ENCODE assay signal across 16 mouse cellular contexts in the genomic region with DNA sequence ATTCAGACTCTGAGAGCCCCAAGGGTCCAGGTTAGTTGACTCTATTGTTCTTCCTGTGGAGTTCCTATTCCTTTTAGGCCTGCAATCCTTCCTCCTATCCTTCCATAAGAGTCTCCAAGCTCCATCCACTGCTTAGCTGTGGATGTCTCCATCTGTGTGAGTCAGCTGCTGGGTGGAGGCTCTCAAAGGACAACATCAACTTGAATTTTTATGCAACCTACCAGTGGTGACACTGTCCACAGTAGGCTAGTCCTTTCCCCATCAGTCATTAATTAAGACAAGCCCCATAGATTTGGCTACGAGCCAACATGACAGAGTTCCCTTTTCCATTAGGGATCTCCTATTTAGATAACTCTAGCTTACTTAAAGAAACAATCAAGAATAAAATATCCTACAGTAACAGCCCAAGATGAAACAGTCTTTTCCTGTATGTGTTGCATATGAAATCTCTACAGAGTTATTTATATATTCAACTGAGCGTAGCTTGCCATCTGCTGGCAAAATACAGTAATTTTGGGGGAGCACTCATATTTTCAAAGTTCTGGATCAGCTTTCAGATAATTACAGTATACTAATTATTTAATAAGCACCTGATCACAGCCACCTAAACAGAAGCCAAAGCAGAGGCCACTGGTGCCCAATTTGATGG. TPM values are rescaled to one million over a fixed set of nuclear protein-coding genes. Genes with fewer than 3 reads are reported as not detected.
DNase-seq lines count a peak whose midpoint lies in the region; ATAC-seq and TF ChIP-seq lines count a peak whose summit lies in the region.
"Had no signal": no experiment of that assay in that cellular context is flagged by ENCODE, and none has a peak within 500 bp of the region (broad histone marks: within the 10 kb centered on the region; RNA-seq: fewer than 3 reads in every experiment).

No protein-coding gene starts in this region.

- H3K36me3 ChIP-seq in ES-E14 (ENCODE audit: control insufficient read depth, insufficient read depth, low read length, poor library complexity, severe bottlenecking), result no peaks in the 10 kb centered on the region
- H3K36me3 ChIP-seq: heart, embryonic 12.5 days had no signal

- no peaks in the 10 kb centered on the region for H3K9me3 ChIP-seq in ES-E14 (ENCODE audit: control insufficient read depth, insufficient read depth, low read depth, low read length)
- H3K9me3 ChIP-seq: heart, embryonic 12.5 days had no signal

- no peak overlapping the region for H3K27ac ChIP-seq in left cerebral cortex, adult 2 months
- H3K27ac ChIP-seq in ES-E14 (ENCODE audit: insufficient read depth, low read depth, low read length, poor library complexity, severe bottlenecking), result no peak overlapping the region

- peak; percentile 64 for TF ChIP-seq CTCF in left cerebral cortex, adult 2 months (IDR thresholded peaks at IDR 0.05)

- H3K9ac ChIP-seq in ES-E14 (ENCODE audit: insufficient read depth, low read depth, low read length, poor library complexity, severe bottlenecking), result no peak overlapping the region
- H3K9ac ChIP-seq: heart, embryonic 12.5 days had no signal

- ATAC-seq in frontal cortex, adult (ENCODE audit: low TSS enrichment), result peak; percentile 81

- H3K4me1 ChIP-seq in ES-E14 (ENCODE audit: control insufficient read depth in 2 of 2, insufficient read depth in 2 of 2, low read length in 2 of 2, poor library complexity in 1 of 2), result no peaks in the 10 kb centered on the region
- H3K4me1 ChIP-seq: heart, embryonic 12.5 days had no signal

- in situ Hi-C loops in ES-E14 (cut with MboI; ENCODE audit: low sequenced_read_pairs in 2 of 2, unreplicated experiment in 2 of 2), result loop anchor here (25.0 kb wide), 1 partner anchor 278 kb away; no protein-coding TSS in a partner anchor

- intact Hi-C loops in left cerebral cortex, adult 2 months (cut with DNase I), result loop anchor here (2.0 to 5.0 kb wide), 4 partner anchors 203 to 483 kb away; no protein-coding TSS in a partner anchor

- no peak for DNase-seq in frontal cortex, postnatal 10 days (ENCODE audit: low spot score in 2 of 2)
- DNase-seq in left cerebral cortex, adult 2 months (ENCODE audit: extremely low spot score in 1 of 2, low spot score in 2 of 2), result no peak
- no peak for DNase-seq in left cerebral cortex, adult 8-10 months (ENCODE audit: low spot score in 2 of 2)
- DNase-seq in ES-E14 (ENCODE audit: low read depth, low spot score), result no peak
- peak; percentile 6 for DNase-seq in induced T-regulatory cell, adult 2 months (ENCODE audit: low read depth)
- DNase-seq in urinary bladder, adult 2 months (ENCODE audit: low spot score), result no peak
- no peak for DNase-seq in left cerebral cortex, adult 11 months (ENCODE audit: low spot score)
- DNase-seq: adrenal gland, postnatal 10 days; kidney, postnatal 36 days; left cerebral cortex, postnatal 4 days; lung, postnatal 36 days; thymus, adult 2 months had no signal

- no peak overlapping the region for H3K4me3 ChIP-seq in left cerebral cortex, adult 2 months
- H3K4me3 ChIP-seq in ES-E14 (ENCODE audit: insufficient read depth in 1 of 2, low read depth in 1 of 2, low read length in 2 of 2, poor library complexity in 1 of 2, severe bottlenecking in 1 of 2), result no peak overlapping the region
- H3K4me3 ChIP-seq: heart, embryonic 12.5 days had no signal

TF ChIP-seq in ES-E14, 5 proteins besides CTCF, POLR2A, EP300 and RAD21:
- 0 out of 2 replicates have a peak, but pooled peaks have one; percentile 33 for TF ChIP-seq ZC3H11A (IDR thresholded peaks at IDR 0.05; ENCODE audit: borderline replicate concordance, low read depth, low read length)
- no peak for TF ChIP-seq ZNF384 (IDR thresholded peaks at IDR 0.05; ENCODE audit: low read depth, low read length)
- no peak for TF ChIP-seq CHD2 (IDR thresholded peaks at IDR 0.05; ENCODE audit: low read depth, low read length)
- no peak for TF ChIP-seq MAFK (IDR thresholded peaks at IDR 0.05; ENCODE audit: insufficient read depth, low read depth, low read length)

RNA-seq across cellular contexts. Expression of a gene that starts 17.4 kb away (rescaled TPM):
- total RNA-seq in left cerebral cortex, adult 2 months (2021), result 1 to 10 TPM; 2.4 to 2.7 TPM
- total RNA-seq in left cerebral cortex, adult 8-10 months (2022), result 1 to 10 TPM; 1.4 to 2.0 (median 1.9) TPM
- 6.4 and 11.0 TPM in 2 replicates for total RNA-seq in ES-E14 (2012; rRNA removed)
- polyA plus RNA-seq in urinary bladder, adult 2 months (2012; rRNA removed), result 24.2 and 27.8 TPM in 2 replicates

RNA-seq across cellular contexts. Expression of a gene that starts 20.6 kb away (rescaled TPM):
- total RNA-seq in left cerebral cortex, adult 2 months (2021), result 10 to 100 TPM; 98.4 to 98.5 TPM
- total RNA-seq in left cerebral cortex, adult 8-10 months (2022), result 100 to 1,000 TPM in 2 of 4 experiments, 10 to 100 TPM in 2; 98.0 to 108 (median 103) TPM
- total RNA-seq in ES-E14 (2012; rRNA removed), result 9.9 and 15.6 TPM in 2 replicates
- 26.2 and 27.6 TPM in 2 replicates for polyA plus RNA-seq in urinary bladder, adult 2 months (2012; rRNA removed)

RNA-seq across cellular contexts. Expression of a gene that starts 57.3 kb away (rescaled TPM):
- not detected for total RNA-seq in left cerebral cortex, adult 2 months (2021)
- not detected for total RNA-seq in left cerebral cortex, adult 8-10 months (2022)
- total RNA-seq in ES-E14 (2012; rRNA removed), result not detected in 2 replicates
- polyA plus RNA-seq in urinary bladder, adult 2 months (2012; rRNA removed), result not detected in 2 replicates
- total RNA-seq: adrenal gland, postnatal 10 days; left cerebral cortex, postnatal 4 days had no signal
- polyA plus RNA-seq: heart, embryonic 12.5 days; neural tube, embryonic 14.5 days; small intestine, adult 2 months; thymus, adult 2 months had no signal
